Mouse (Mus musculus) heart, postnatal 0 days (tissue): Measurements from ENCODE around the gene 1700008O03Rik.

Experiments
- CTCF ChIP-seq: IDR thresholded peaks from 2 replicates; pipeline ENCODE4 v1.5.1; 2016; ENCODE audit warnings: antibody characterized with exemption, control low read depth, low read depth
- EP300 ChIP-seq: IDR thresholded peaks from 2 replicates; pipeline ENCODE4 v1.6.1; 2016; ENCODE audit warnings: antibody characterized with exemption, low read depth

DNA sequence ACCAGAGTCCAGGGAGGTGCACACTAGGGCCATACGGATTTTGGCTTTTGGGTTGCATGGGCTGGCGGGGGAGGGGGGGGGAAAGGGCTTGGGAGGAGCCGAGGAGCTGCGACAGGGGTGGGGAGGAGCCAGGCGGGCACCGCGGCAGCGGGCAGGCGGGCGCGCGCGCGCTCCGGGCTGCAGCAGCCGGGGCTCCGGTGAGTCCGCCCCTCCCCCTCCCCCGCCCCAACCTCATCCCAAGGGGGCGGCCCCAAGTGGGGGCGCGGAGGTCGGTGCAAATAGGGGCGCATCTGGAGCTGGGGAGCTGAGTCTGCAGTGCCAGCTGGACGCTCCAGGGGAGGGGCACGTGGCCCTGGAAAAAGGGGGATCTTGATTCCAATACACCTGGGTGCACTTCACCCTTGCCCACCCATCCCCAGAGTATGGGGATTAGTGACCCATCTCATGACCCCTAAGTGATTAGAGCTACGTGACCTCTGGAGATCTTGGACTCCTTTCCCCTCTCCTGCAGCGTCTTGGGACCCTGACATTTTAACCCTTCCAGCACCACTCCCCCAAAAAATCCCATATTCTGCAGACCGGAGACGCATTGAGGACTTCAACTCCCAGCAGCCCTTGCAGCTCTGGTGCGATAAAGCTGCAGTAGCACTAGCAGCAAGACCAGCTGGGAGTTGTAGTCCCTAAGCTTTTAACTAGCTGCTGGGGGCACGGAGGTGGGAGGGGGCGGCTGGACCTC, 1.5 kb downstream of the 1700008O03Rik start, which contains the start of gene Syt3:
- TF ChIP-seq CTCF (no peak), EP300 (no peak)
